Mouse (Mus musculus): Measurements from ENCODE around the gene Hist1h2af. TPM values are rescaled to one million over a fixed set of nuclear protein-coding genes. Genes with fewer than 3 reads are reported as not detected.
A peak's percentile ranks its signal among the peaks of the same experiment; 100 is the strongest.
"Not testable (repeated sequence)": the region's sequence is repeated elsewhere in the genome, so short reads cannot be mapped to it uniquely, and the experiment has no call there.

Gene Hist1h2af
- total RNA-seq, 2 experiments from 2014 or later = 9.5 to 14.9 TPM

GRCm38 (mm10) chr13:23555839-23556416 lies 22.2 kb downstream of the Hist1h2af start:
- peak; percentile 62 for DNase-seq

- DNase-seq = no peak
These were observed 23.2 kb downstream of the Hist1h2af start for GRCm38 (mm10) chr13:23556906-23557305.

- DNase-seq = not testable (repeated sequence)
These were observed 27.0 kb downstream of the Hist1h2af start for GRCm38 (mm10) chr13:23560699-23561098.

GRCm38 (mm10) chr13:23561531-23561882 lies 27.8 kb downstream of the Hist1h2af start:
- not testable (repeated sequence) for DNase-seq

GRCm38 (mm10) chr13:23561883-23562659 lies 28.4 kb downstream of the Hist1h2af start, which contains the start of gene Hist1h3e:
Hist1h3e (minus strand) TSS chr13:23562369.
- DNase-seq = peak; percentile 89

- no peak for DNase-seq
These were observed 29.2 kb downstream of the Hist1h2af start for GRCm38 (mm10) chr13:23562699-23563462.

GRCm38 (mm10) chr13:23564482-23564881 lies 30.8 kb downstream of the Hist1h2af start:
- no peak for DNase-seq

GRCm38 (mm10) chr13:23570261-23571021 lies 36.7 kb downstream of the Hist1h2af start:
- not testable (repeated sequence) for DNase-seq

- DNase-seq = peak; percentile 52
These were observed 37.4 kb downstream of the Hist1h2af start, which contains the start of the genes Hist1h2ae and Hist1h2bg for GRCm38 (mm10) chr13:23571022-23571503. Hist1h2ae (minus strand) TSS chr13:23571220. Hist1h2bg (plus strand) TSS chr13:23571396.

- DNase-seq = not testable (repeated sequence)
These were observed 38.0 kb downstream of the Hist1h2af start for GRCm38 (mm10) chr13:23571504-23572217.

GRCm38 (mm10) chr13:23572218-23573033 lies 38.7 kb downstream of the Hist1h2af start:
- no peak for DNase-seq

GRCm38 (mm10) chr13:23573034-23573897 lies 39.6 kb downstream of the Hist1h2af start:
- not testable (repeated sequence) for DNase-seq

- DNase-seq = peak; percentile 80
These were observed 40.3 kb downstream of the Hist1h2af start, which contains the start of the genes Hist1h2bf and Hist1h2ad for GRCm38 (mm10) chr13:23573898-23574524. Hist1h2bf (minus strand) TSS chr13:23574196. Hist1h2ad (plus strand) TSS chr13:23574381.

- DNase-seq = not testable (repeated sequence)
These were observed 41.0 kb downstream of the Hist1h2af start for GRCm38 (mm10) chr13:23574546-23575170.

- DNase-seq = no peak
These were observed 41.7 kb downstream of the Hist1h2af start, which contains the start of gene Hist1h3d for GRCm38 (mm10) chr13:23575271-23575851. Hist1h3d (plus strand) TSS chr13:23575763.

- DNase-seq = not testable (repeated sequence)
These were observed 42.2 kb downstream of the Hist1h2af start for GRCm38 (mm10) chr13:23575864-23576313.

- no peak for DNase-seq
These were observed 42.7 kb downstream of the Hist1h2af start for GRCm38 (mm10) chr13:23576351-23576881.

All from gastrocnemius, postnatal 25 days (tissue).